Mouse (Mus musculus): ENCODE results near the gene Smap2. TPM values are rescaled to one million over a fixed set of nuclear protein-coding genes. Genes with fewer than 3 reads are reported as not detected.
A peak's percentile ranks its signal among the peaks of the same experiment; 100 is the strongest.

The Smap2 gene
- total and polyA plus RNA-seq, 3 experiments: 20.1 to 110 (median 29.1) TPM

GRCm38 (mm10) chr4:121014594-121015267 is 2.3 kb downstream of the Smap2 start (continued):
- TF ChIP-seq JUND (conservative IDR thresholded peaks at IDR 0.05; ENCODE audit: low read depth, low read length) (0 out of 2 replicates have a peak, but pooled peaks have one; percentile 11), NRF1 (IDR thresholded peaks at IDR 0.05; ENCODE audit: low read depth, low read length) (no peak), CHD1 (IDR thresholded peaks at IDR 0.05; ENCODE audit: low read depth, low read length) (peak; percentile 24; the same call in 1 of the 2 replicates), MXI1 (IDR thresholded peaks at IDR 0.05; ENCODE audit: low read depth, low read length) (peak; percentile 99), HCFC1 (IDR thresholded peaks at IDR 0.05; ENCODE audit: low read depth, low read length) (peak; percentile 10; the same call in 1 of the 2 replicates), MAZ (IDR thresholded peaks at IDR 0.05; ENCODE audit: low read depth, low read length) (no peak), RAD21 (IDR thresholded peaks at IDR 0.05; ENCODE audit: low read depth, low read length) (no peak)

GRCm38 (mm10) chr4:121010770-121011549 is 6.1 kb downstream of the Smap2 start:
- no peak overlapping the region for H3K9ac ChIP-seq (ENCODE audit: insufficient read depth, low read depth)
- peaks cover 0 to 18% of the 10 kb centered on the region in 2 experiments for H3K36me3 ChIP-seq (replicated peaks in 1 of 2; ENCODE audit: control insufficient read depth in 1 of 2, insufficient read depth in 1 of 2, low read length in 1 of 2)
- H3K4me3 ChIP-seq (replicated peaks in 1 of 3; ENCODE audit: low read depth in 2 of 3, low read length in 2 of 3, poor library complexity in 1 of 3): no peak overlapping the region
- H3K9me3 ChIP-seq (replicated peaks; ENCODE audit: low read length): no peaks in the 10 kb centered on the region
- no peak for DNase-seq (ENCODE audit: extremely low read depth)
- TF ChIP-seq BHLHE40 (IDR thresholded peaks at IDR 0.05; ENCODE audit: low read depth, low read length) (peak; percentile 34; the same call in 1 of the 2 replicates), SIN3A (IDR thresholded peaks at IDR 0.05; ENCODE audit: low read length) (no peak)
- no peak overlapping the region for H3K27ac ChIP-seq (ENCODE audit: insufficient read depth, low read depth)
- no peaks in the 10 kb centered on the region for H3K27me3 ChIP-seq (replicated peaks)
- dilution Hi-C loops (cut with MboI; ENCODE audit: extremely low pct_ligation_motif_present, extremely low pct_unique_long_range_greater_than_20kb, low sequenced_read_pairs): no loop called here
- in situ Hi-C loops (cut with MboI; ENCODE audit: low pct_ligation_motif_present, low pct_unique_long_range_greater_than_20kb, low sequenced_read_pairs): no loop called here
- H3K4me2 ChIP-seq (ENCODE audit: insufficient read depth, low read depth, poor library complexity, severe bottlenecking): no peak overlapping the region
- peaks cover 16 to 76% of the 10 kb centered on the region in 2 experiments for H3K4me1 ChIP-seq (ENCODE audit: control insufficient read depth in 1 of 2, insufficient read depth in 2 of 2)
- H3K79me2 ChIP-seq (replicated peaks; ENCODE audit: control insufficient read depth, extremely low read depth, insufficient read depth, poor library complexity, severe bottlenecking): peaks cover 89% of the 10 kb centered on the region

- peak overlapping the region; percentile 30; the same call in 1 of the 2 replicates for H3K27ac ChIP-seq (ENCODE audit: insufficient read depth, low read depth)
- dilution Hi-C loops (cut with MboI; ENCODE audit: extremely low pct_ligation_motif_present, extremely low pct_unique_long_range_greater_than_20kb, low sequenced_read_pairs) (no loop called here), in situ Hi-C loops (cut with MboI; ENCODE audit: low pct_ligation_motif_present, low pct_unique_long_range_greater_than_20kb, low sequenced_read_pairs) (no loop called here)
- H3K9ac ChIP-seq (ENCODE audit: insufficient read depth, low read depth): no peak overlapping the region; the same call in 1 of the 2 replicates
- H3K9me3 ChIP-seq (replicated peaks; ENCODE audit: low read length): no peaks in the 10 kb centered on the region
- no peak overlapping the region for H3K4me3 ChIP-seq (replicated peaks in 1 of 3; ENCODE audit: low read depth in 2 of 3, low read length in 2 of 3, poor library complexity in 1 of 3)
- H3K36me3 ChIP-seq (replicated peaks in 1 of 2; ENCODE audit: control insufficient read depth in 1 of 2, insufficient read depth in 1 of 2, low read length in 1 of 2): peaks cover 0 to 21% of the 10 kb centered on the region in 2 experiments
- TF ChIP-seq RAD21 (IDR thresholded peaks at IDR 0.05; ENCODE audit: low read depth, low read length) (no peak), EP300 (IDR thresholded peaks at IDR 0.05; ENCODE audit: low read length) (peak; percentile 46), MAX (IDR thresholded peaks at IDR 0.05; ENCODE audit: low read length) (0 out of 2 replicates have a peak, but pooled peaks have one; percentile 31), JUND (conservative IDR thresholded peaks at IDR 0.05; ENCODE audit: low read depth, low read length) (0 out of 2 replicates have a peak, but pooled peaks have one; percentile 15), MXI1 (IDR thresholded peaks at IDR 0.05; ENCODE audit: low read depth, low read length) (no peak), ETS1 (conservative IDR thresholded peaks at IDR 0.05; ENCODE audit: low read depth, low read length) (0 out of 2 replicates have a peak, but pooled peaks have one; percentile 32), IRF4 (IDR thresholded peaks at IDR 0.05; ENCODE audit: low read depth, low read length) (peak; percentile 45; the same call in 1 of the 2 replicates), MAFK (IDR thresholded peaks at IDR 0.05; ENCODE audit: insufficient replicate concordance, low read length) (0 out of 2 replicates have a peak, but pooled peaks have one; percentile 73)
- peaks cover 26 to 92% of the 10 kb centered on the region in 2 experiments for H3K4me1 ChIP-seq (ENCODE audit: control insufficient read depth in 1 of 2, insufficient read depth in 2 of 2)
- no peaks in the 10 kb centered on the region for H3K27me3 ChIP-seq (replicated peaks)
- DNase-seq (ENCODE audit: extremely low read depth): no peak
- peak overlapping the region; percentile 18; the same call in 1 of the 2 replicates for H3K4me2 ChIP-seq (ENCODE audit: insufficient read depth, low read depth, poor library complexity, severe bottlenecking)
- peaks cover 91% of the 10 kb centered on the region for H3K79me2 ChIP-seq (replicated peaks; ENCODE audit: control insufficient read depth, extremely low read depth, insufficient read depth, poor library complexity, severe bottlenecking)
Measured at GRCm38 (mm10) chr4:121009151-121009550, 7.9 kb downstream of the Smap2 start.
